Mouse (Mus musculus): Measurements from ENCODE around the gene 4430402I18Rik. TPM values are rescaled to one million over a fixed set of nuclear protein-coding genes. Genes with fewer than 3 reads are reported as not detected.

The 4430402I18Rik gene
- polyA plus RNA-seq, 1 experiment from 2014 or later: 1.4 TPM

- no peaks in the 10 kb centered on the region for H3K36me3 ChIP-seq (ENCODE audit: control insufficient read depth, insufficient read depth, low read length)
- no peak overlapping the region for H3K9ac ChIP-seq (ENCODE audit: low read depth, low read length)
- H3K9me3 ChIP-seq (replicated peaks; ENCODE audit: control insufficient read depth, low read length, poor library complexity, severe bottlenecking): no peaks in the 10 kb centered on the region
- no peak overlapping the region for H3K4me3 ChIP-seq (ENCODE audit: low read depth, low read length)
- no peak overlapping the region for H3K27ac ChIP-seq (ENCODE audit: low read length)
- H3K4me1 ChIP-seq (ENCODE audit: control insufficient read depth, insufficient read depth, low read length): 0 out of 2 replicates have a peak, but pooled peaks cover 2% of the 10 kb centered on the region
- no peak for ATAC-seq
- H3K27me3 ChIP-seq (ENCODE audit: control insufficient read depth, insufficient read depth, low read depth, low read length): no peaks in the 10 kb centered on the region
- 94% methylated on average over 6 of the region's 6 CpGs for WGBS
- no peak overlapping the region for H3K4me2 ChIP-seq (ENCODE audit: low read length)
Measured at GRCm38 (mm10) chr19:28869251-28869855, 98.2 kb downstream of the 4430402I18Rik start.

GRCm38 (mm10) chr19:28865501-28865900 lies 102.1 kb downstream of the 4430402I18Rik start:
- Histone ChIP-seq H3K4me3 (ENCODE audit: low read depth, low read length) (no peak overlapping the region), H3K4me1 (ENCODE audit: control insufficient read depth, insufficient read depth, low read length) (0 out of 2 replicates have a peak, but pooled peaks cover 2% of the 10 kb centered on the region), H3K27me3 (ENCODE audit: control insufficient read depth, insufficient read depth, low read depth, low read length) (no peaks in the 10 kb centered on the region), H3K27ac (ENCODE audit: low read length) (no peak overlapping the region), H3K9me3 (replicated peaks; ENCODE audit: control insufficient read depth, low read length, poor library complexity, severe bottlenecking) (no peaks in the 10 kb centered on the region), H3K9ac (ENCODE audit: low read depth, low read length) (no peak overlapping the region), H3K36me3 (ENCODE audit: control insufficient read depth, insufficient read depth, low read length) (no peaks in the 10 kb centered on the region), H3K4me2 (ENCODE audit: low read length) (no peak overlapping the region)
- 57% methylated on average over 1 of the region's 1 CpGs for WGBS
- ATAC-seq: no peak

- Histone ChIP-seq H3K9ac (ENCODE audit: low read depth, low read length) (no peak overlapping the region), H3K27me3 (ENCODE audit: control insufficient read depth, insufficient read depth, low read depth, low read length) (no peaks in the 10 kb centered on the region), H3K36me3 (ENCODE audit: control insufficient read depth, insufficient read depth, low read length) (no peaks in the 10 kb centered on the region), H3K4me2 (ENCODE audit: low read length) (no peak overlapping the region), H3K27ac (ENCODE audit: low read length) (no peak overlapping the region), H3K9me3 (replicated peaks; ENCODE audit: control insufficient read depth, low read length, poor library complexity, severe bottlenecking) (no peaks in the 10 kb centered on the region), H3K4me1 (ENCODE audit: control insufficient read depth, insufficient read depth, low read length) (0 out of 2 replicates have a peak, but pooled peaks cover 2% of the 10 kb centered on the region), H3K4me3 (ENCODE audit: low read depth, low read length) (no peak overlapping the region)
- no peak for ATAC-seq
- WGBS: 71% methylated on average over 6 of the region's 6 CpGs
Measured at GRCm38 (mm10) chr19:28864981-28865380, 102.6 kb downstream of the 4430402I18Rik start.

- H3K36me3 ChIP-seq (ENCODE audit: control insufficient read depth, insufficient read depth, low read length): no peaks in the 10 kb centered on the region
- H3K9ac ChIP-seq (ENCODE audit: low read depth, low read length): no peak overlapping the region
- no peak overlapping the region for H3K27ac ChIP-seq (ENCODE audit: low read length)
- H3K9me3 ChIP-seq (replicated peaks; ENCODE audit: control insufficient read depth, low read length, poor library complexity, severe bottlenecking): no peaks in the 10 kb centered on the region
- no peaks in the 10 kb centered on the region for H3K27me3 ChIP-seq (ENCODE audit: control insufficient read depth, insufficient read depth, low read depth, low read length)
- 94% methylated on average over 10 of the region's 10 CpGs for WGBS
- ATAC-seq: no peak
- H3K4me1 ChIP-seq (ENCODE audit: control insufficient read depth, insufficient read depth, low read length): 0 out of 2 replicates have a peak, but pooled peaks cover 2% of the 10 kb centered on the region
- no peak overlapping the region for H3K4me2 ChIP-seq (ENCODE audit: low read length)
- no peak overlapping the region for H3K4me3 ChIP-seq (ENCODE audit: low read depth, low read length)
Measured at GRCm38 (mm10) chr19:28863626-28864025, 104.0 kb downstream of the 4430402I18Rik start.

- no peak for ATAC-seq
- no peaks in the 10 kb centered on the region for H3K9me3 ChIP-seq (replicated peaks; ENCODE audit: control insufficient read depth, low read length, poor library complexity, severe bottlenecking)
- no peaks in the 10 kb centered on the region for H3K27me3 ChIP-seq (ENCODE audit: control insufficient read depth, insufficient read depth, low read depth, low read length)
- H3K4me1 ChIP-seq (ENCODE audit: control insufficient read depth, insufficient read depth, low read length): no peaks in the 10 kb centered on the region
- no peak overlapping the region for H3K4me2 ChIP-seq (ENCODE audit: low read length)
- H3K4me3 ChIP-seq (ENCODE audit: low read depth, low read length): no peak overlapping the region
- H3K36me3 ChIP-seq (ENCODE audit: control insufficient read depth, insufficient read depth, low read length): no peaks in the 10 kb centered on the region
- no peak overlapping the region for H3K27ac ChIP-seq (ENCODE audit: low read length)
- WGBS: 77% methylated on average over 2 of the region's 2 CpGs
- no peak overlapping the region for H3K9ac ChIP-seq (ENCODE audit: low read depth, low read length)
Measured at GRCm38 (mm10) chr19:28860246-28860645, 107.4 kb downstream of the 4430402I18Rik start.

- ATAC-seq: no peak
- H3K9ac ChIP-seq (ENCODE audit: low read depth, low read length): no peak overlapping the region
- H3K4me2 ChIP-seq (ENCODE audit: low read length): no peak overlapping the region
- no peak overlapping the region for H3K4me3 ChIP-seq (ENCODE audit: low read depth, low read length)
- H3K9me3 ChIP-seq (replicated peaks; ENCODE audit: control insufficient read depth, low read length, poor library complexity, severe bottlenecking): no peaks in the 10 kb centered on the region
- H3K27me3 ChIP-seq (ENCODE audit: control insufficient read depth, insufficient read depth, low read depth, low read length): no peaks in the 10 kb centered on the region
- H3K4me1 ChIP-seq (ENCODE audit: control insufficient read depth, insufficient read depth, low read length): no peaks in the 10 kb centered on the region
- no peak overlapping the region for H3K27ac ChIP-seq (ENCODE audit: low read length)
- no peaks in the 10 kb centered on the region for H3K36me3 ChIP-seq (ENCODE audit: control insufficient read depth, insufficient read depth, low read length)
- WGBS: 90% methylated on average over 1 of the region's 1 CpGs
Measured at GRCm38 (mm10) chr19:28854831-28855230, 112.8 kb downstream of the 4430402I18Rik start.

- ATAC-seq: no peak
- 92% methylated on average over 3 of the region's 3 CpGs for WGBS
- Histone ChIP-seq H3K9ac (ENCODE audit: low read depth, low read length) (no peak overlapping the region), H3K4me2 (ENCODE audit: low read length) (no peak overlapping the region), H3K27me3 (ENCODE audit: control insufficient read depth, insufficient read depth, low read depth, low read length) (no peaks in the 10 kb centered on the region), H3K4me1 (ENCODE audit: control insufficient read depth, insufficient read depth, low read length) (no peaks in the 10 kb centered on the region), H3K36me3 (ENCODE audit: control insufficient read depth, insufficient read depth, low read length) (no peaks in the 10 kb centered on the region), H3K4me3 (ENCODE audit: low read depth, low read length) (no peak overlapping the region), H3K27ac (ENCODE audit: low read length) (no peak overlapping the region), H3K9me3 (replicated peaks; ENCODE audit: control insufficient read depth, low read length, poor library complexity, severe bottlenecking) (no peaks in the 10 kb centered on the region)
Measured at GRCm38 (mm10) chr19:28852001-28852400, 115.6 kb downstream of the 4430402I18Rik start.

- Histone ChIP-seq H3K4me3 (ENCODE audit: low read depth, low read length) (no peak overlapping the region), H3K27me3 (ENCODE audit: control insufficient read depth, insufficient read depth, low read depth, low read length) (no peaks in the 10 kb centered on the region), H3K4me1 (ENCODE audit: control insufficient read depth, insufficient read depth, low read length) (no peaks in the 10 kb centered on the region), H3K9ac (ENCODE audit: low read depth, low read length) (no peak overlapping the region), H3K9me3 (replicated peaks; ENCODE audit: control insufficient read depth, low read length, poor library complexity, severe bottlenecking) (no peaks in the 10 kb centered on the region), H3K27ac (ENCODE audit: low read length) (no peak overlapping the region), H3K4me2 (ENCODE audit: low read length) (no peak overlapping the region), H3K36me3 (ENCODE audit: control insufficient read depth, insufficient read depth, low read length) (no peaks in the 10 kb centered on the region)
- no peak for ATAC-seq
- 98% methylated on average over 3 of the region's 3 CpGs for WGBS
Measured at GRCm38 (mm10) chr19:28850510-28850909, 117.1 kb downstream of the 4430402I18Rik start.

- Histone ChIP-seq H3K4me3 (ENCODE audit: low read depth, low read length) (no peak overlapping the region), H3K9ac (ENCODE audit: low read depth, low read length) (no peak overlapping the region), H3K9me3 (replicated peaks; ENCODE audit: control insufficient read depth, low read length, poor library complexity, severe bottlenecking) (no peaks in the 10 kb centered on the region), H3K27me3 (ENCODE audit: control insufficient read depth, insufficient read depth, low read depth, low read length) (no peaks in the 10 kb centered on the region), H3K4me2 (ENCODE audit: low read length) (no peak overlapping the region), H3K36me3 (ENCODE audit: control insufficient read depth, insufficient read depth, low read length) (no peaks in the 10 kb centered on the region), H3K4me1 (ENCODE audit: control insufficient read depth, insufficient read depth, low read length) (no peaks in the 10 kb centered on the region), H3K27ac (ENCODE audit: low read length) (no peak overlapping the region)
- WGBS: 68% methylated on average over 8 of the region's 8 CpGs
- no peak for ATAC-seq
Measured at GRCm38 (mm10) chr19:28844946-28845710, 122.5 kb downstream of the 4430402I18Rik start.

Measured in midbrain, embryonic 16.5 days (tissue).